Mouse (Mus musculus) megakaryocyte-erythroid progenitor cell, adult 5-6 weeks (primary cell): ENCODE measurements around the gene Rab7. TPM values are rescaled to one million over a fixed set of nuclear protein-coding genes. Genes with fewer than 3 reads are reported as not detected.

ENCODE experiments used
- ATAC-seq: replicated peaks from 2 replicates; pipeline ENCODE4 v1.8.0; 2016; ENCODE audit warnings: mild to moderate bottlenecking, inconsistent platforms; ENCODE audit not compliant: severe bottlenecking, poor library complexity, low FRiP score, low TSS enrichment
- total RNA-seq, 2 experiments: library from RNA; stranded (forward) in 1 of 2; stranded (reverse) in 1 of 2; fragments of 200-1000, 215-1000 nt in 1 of 2; fragments of >200 nt in 1 of 2; fragmentation: Nextera tagmentation in 1 of 2; gene quantifications; 2 replicates each; pipeline ENCODE4 v1.2.3; 2014 to 2017

The Rab7 gene
- total RNA-seq, 2 experiments from 2014 or later, result 68.5 to 182 TPM

DNA sequence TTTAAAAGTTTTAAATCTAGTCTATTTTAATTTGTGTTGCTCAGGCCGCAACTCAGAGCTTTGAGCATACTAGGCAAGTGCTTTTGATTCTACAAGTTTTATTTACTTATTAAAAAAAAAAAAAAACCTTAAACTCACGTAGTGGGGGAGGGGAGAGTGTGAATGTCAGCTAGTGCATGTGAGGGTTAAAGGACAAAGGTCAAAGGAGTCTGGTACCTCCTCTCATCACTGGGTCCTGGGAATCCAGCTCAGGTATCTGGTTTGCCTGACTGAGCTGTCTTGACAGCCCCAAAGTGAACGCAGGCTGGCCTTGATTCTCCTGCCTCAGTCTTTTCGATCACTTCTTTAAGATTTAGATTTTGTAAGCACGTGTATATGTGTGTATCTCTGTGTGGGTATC lies 10.6 kb upstream of the Rab7 start:
- ATAC-seq, result no peak

DNA sequence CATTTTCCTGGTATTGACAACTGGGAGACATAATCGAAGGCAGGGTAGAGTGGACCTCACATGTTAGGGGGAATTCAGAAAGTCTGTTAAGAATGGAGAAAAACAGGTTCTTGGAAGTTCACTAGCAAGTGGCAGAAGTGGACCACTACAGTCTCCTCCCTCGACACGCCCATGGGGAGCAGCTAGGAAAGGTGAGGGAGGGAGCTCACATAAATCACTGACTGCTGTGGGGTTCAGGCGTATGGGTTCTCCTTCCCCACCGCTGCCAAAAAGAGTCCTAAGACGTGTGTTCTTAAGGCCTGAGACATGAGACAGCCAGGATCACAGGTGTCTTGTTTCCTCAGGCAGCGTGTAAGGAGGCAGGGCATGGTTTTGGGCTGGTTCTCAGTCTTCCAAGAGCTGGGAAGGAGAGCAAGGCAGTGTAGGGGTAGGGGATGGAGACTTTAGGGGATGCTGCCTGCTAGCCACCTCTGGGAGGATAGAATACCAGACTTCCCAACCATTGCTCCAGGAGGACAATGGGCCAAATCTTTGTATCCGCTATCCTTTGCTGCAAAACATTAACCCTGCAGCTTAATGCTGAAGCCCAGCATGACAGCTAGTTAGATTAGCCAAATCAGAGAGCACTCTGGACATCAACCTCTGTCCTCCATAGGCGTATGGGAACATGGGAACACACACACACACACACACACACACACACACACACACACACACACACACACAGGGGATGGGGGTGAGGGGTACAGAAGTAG lies 9.2 kb upstream of the Rab7 start:
- ATAC-seq, result no peak

DNA sequence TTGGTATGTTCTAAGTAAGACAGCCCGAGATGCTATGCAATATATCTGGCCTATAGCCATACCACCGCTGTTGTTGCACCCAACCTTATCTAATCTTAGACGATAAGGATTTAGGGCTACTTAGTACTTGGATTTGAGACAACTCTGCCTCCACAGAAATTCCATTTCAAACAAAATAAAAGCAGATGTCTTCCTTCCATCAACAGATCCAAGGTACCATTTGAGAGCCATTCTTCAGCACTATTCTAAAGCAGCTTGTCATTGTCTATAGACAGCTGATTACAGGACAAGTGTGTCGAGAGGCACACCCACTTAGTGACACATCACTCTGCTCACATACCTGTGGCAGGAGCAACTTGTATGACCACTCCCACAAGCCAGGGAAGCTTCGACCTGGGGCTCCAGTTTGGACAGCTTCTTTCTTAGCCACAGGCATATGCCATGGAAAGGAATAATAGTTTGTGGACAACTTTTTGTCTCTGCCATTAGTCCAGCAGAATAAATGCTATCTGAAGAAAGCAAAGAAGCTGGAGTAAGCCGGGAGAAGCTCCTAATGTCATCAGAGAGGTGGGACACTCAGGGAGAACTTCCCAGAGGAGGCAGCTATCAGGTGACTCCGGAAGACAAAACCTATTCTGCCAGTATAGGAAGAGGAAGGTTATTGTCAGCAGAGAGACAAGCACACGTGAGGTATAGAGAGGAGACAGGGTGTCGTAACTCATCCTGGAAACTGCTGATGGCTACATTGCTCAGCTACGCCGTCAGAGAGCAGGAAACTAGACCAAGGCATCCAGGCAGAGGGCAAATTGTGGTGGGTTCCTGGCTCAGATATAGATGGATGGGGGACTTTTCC lies 8.4 kb upstream of the Rab7 start:
- no peak for ATAC-seq

DNA sequence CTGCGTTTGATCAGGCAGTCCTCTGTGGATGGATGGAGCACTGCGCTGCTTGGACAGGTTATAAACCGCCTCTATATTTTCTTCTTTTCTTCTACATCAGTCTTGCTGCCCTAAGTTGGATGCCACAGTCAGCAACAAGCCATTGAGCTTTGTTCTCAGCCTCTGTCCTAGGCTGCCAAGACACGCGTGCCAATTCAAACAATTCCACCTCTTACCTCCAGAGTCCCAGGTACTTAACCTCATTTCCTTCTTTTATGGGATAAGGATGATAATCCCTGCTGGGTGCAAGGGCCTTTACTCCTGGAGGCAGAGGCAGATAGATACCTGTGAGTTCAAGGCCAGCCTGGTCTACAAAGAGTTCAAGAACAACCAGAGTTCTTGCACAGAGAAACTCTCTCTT lies 6.1 kb upstream of the Rab7 start:
- ATAC-seq, result no peak

DNA sequence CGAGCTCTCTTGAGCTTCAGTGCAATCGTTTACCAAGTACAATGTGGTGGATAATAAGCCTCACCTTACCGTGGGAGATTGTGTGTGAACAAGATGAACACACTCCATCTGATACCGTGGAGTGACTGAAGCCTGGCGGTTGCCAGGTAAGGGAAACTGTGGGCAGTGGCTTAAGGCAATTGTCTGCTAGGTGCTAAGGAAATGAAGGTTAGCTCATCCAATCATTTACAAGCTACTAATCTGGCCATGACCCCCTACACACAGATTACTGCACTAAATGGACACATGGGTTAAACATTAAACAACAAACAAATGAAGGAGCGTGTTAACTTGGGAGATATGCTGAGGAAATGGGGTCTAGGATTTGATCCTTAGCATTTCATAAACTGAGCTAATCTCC lies 3.9 kb upstream of the Rab7 start:
- ATAC-seq, result no peak

DNA sequence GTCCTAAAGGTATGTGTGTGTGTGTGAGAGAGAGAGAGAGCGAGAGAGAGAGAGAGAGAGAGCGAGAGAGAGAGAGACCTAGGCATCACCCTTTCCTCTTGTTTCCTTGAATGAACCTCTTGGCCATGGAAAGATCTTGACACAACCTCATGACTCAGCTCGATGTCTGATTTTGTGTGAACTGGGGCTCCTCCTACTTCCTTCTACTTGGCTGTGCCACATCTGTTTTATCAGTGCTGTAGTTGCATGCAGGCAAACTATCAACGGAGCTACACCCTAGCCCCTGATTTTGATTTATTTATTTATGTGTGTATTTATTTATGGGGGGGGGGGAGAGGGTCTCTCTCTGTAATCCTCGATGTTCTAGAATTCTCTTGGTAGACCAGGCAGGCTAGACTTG lies 2.8 kb upstream of the Rab7 start:
- 0 out of 2 replicates have a peak, but pooled peaks have one; percentile 35 for ATAC-seq

DNA sequence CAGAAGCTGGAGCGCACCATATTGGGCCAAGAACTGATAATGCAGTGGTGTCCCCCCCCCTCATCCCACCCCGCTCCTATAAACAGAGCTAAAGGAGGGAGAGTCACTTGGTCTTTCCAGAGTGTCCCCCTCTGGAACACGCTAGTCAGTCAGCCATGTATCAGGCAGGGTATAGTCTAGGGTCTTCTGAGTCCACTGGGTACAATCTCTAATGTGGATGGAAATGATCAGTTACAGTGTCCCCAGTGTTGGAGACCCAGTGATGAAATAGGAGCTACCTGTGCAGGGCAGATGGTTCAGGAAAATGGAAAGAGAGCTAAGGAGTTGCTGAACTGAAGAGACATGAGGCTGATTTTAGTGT lies 316 bp upstream of the Rab7 start:
- no peak for ATAC-seq

DNA sequence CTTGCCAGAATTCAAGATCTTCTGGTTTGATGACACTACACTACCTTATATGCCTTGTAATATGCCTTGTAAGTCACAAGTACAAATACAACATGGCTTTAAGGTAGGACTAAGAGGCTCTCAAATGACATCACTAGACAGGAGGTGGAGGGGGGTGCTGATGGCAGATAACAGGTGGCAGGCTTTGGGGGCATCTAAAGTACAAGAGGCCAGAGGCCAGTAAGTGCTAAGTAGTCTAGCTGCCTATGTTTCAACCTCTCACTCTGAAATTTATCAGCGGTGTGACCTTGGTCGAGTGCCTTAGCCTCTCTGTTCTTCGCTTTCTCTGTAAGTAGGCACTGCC lies 865 bp downstream of the Rab7 start:
- ATAC-seq, result peak; percentile 32; the same call in 1 of the 2 replicates

DNA sequence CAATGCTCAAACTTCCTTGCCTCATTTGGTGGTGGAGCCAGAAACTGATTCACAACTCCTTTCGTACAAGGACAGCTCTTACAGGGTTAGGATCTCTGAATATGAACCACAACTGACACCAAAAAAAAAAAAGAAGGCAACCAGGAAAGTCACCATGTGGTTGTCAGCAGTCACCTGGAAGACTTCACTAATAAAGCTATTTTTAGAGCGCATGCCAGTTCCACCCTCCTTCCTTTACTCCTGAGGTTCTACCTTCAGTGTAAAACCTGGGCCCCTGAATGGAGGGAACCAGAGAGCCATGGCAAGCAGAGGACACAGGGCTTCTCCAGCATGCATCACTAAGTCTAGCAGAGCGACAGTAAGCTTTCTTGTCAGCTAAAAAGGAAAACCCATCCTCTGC lies 2.7 kb downstream of the Rab7 start:
- ATAC-seq, result no peak

DNA sequence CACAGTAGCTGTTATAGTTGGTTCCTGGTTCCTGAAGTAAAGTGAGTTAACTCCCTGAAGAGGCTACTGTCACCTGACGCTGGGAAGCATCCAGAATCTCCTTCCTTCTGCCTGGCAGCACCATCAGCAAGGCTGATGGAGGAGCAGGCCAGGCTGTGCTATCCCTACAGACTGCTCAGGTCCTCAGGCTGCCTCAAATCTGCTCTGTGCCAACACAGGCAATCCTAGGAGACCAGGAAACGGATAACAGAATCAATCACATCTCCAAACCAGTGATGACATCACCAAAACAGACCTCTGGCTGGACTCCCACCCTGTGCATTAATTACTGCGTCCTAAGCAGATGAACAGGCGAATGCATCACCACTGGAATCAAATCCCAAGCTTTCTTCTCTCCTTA lies 3.8 kb downstream of the Rab7 start:
- ATAC-seq, result no peak

DNA sequence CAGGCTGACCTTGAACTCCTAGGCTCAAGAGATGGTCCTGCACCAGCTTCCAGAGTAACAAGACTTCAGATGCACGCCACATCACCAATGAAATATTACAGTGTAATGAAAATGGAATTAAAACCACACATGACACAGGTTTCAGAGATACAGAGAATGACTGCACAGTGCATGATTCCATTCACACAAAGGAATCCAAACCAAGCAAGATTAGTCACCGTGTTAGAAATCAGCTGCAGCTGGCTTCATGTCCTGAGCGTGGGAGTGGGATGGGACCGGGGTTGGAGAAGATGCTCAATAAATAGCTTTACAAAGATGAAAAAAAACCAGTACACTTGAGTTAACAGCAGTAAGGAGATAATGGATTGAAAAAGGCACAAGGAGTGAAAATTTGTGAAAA lies 5.6 kb downstream of the Rab7 start:
- ATAC-seq, result no peak

DNA sequence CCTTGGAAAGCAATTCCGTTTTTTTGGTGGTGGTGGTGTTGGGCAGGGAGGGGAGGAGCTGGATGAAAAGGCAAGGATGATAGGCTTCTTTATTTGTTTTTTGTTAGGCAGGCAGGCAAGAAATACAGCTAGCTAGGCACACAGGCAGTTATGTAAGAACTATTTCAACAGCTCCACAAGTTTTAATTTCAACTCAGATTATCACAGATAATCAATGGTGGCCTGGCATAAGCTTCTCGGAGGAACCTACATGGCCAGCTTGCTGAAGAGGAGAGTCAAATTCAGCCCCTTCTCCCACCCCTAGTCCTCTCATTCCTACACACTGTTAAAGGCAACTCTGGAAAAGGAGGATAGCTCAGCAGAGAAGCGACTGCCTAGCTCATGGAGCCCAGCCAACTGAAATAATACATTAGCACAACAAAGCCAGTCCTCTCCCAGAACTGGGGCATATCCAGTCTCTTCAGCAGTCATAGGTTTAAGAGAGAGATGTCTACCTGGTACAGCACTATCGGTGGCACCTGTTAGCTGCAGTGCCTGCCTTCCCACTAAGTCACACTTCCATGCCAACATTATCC lies 7.5 kb downstream of the Rab7 start:
- no peak for ATAC-seq

DNA sequence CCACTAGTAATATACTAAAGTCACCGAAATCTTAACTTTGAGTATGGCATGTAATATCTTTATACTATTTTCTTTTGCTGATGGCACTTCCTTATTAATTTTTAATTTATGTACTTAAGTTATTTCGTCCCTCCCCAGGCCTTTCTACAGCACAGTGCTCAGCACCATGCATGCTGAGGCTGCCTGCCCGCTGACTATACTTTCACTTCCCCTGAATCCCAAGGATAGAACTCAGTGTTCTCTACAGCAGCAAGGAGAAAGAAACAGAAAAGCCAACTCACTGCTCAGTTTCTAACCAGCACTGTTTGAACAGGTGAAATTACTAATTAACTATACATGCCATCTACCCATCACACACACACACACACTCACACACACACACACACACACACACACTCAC lies 11.6 kb downstream of the Rab7 start:
- ATAC-seq, result no peak

DNA sequence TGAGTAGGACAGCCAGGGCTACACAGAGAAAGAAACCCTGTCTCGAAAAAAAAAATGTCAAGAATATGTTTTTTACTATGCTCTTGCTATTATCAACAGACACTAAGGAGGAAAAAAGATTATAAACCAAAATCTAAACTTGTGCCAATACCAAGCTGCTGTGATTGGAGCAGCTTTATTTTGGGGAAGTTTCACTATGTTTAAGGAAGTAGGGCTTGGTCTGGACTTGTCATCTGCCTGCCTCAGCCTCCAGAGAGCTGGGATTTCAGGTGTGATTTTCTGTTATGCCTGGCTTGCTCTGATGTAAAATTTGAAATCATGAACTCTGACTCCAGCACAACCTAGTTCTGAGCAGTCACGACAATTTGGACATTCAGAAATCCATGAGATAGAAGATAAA lies 14.6 kb downstream of the Rab7 start:
- ATAC-seq, result no peak

DNA sequence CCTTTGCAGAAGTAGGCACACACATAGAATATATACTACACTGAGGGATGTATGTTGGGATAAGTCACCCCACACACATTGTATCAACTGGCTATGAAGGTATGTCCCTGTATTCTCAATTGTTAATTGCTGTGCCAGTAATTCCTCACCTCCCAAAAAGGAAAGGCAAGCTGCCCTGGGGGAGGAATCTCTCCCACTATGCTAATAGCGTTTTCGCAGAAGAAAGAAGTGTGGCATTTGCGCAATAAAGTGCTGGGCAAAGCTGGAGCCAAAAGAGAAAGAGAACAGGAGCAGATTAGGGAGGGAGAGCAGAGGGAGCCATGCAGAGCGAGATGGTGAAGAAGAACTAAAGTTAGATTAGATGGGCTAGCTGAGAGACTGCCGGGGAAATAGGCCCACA lies 17.7 kb downstream of the Rab7 start:
- ATAC-seq, result no peak

DNA sequence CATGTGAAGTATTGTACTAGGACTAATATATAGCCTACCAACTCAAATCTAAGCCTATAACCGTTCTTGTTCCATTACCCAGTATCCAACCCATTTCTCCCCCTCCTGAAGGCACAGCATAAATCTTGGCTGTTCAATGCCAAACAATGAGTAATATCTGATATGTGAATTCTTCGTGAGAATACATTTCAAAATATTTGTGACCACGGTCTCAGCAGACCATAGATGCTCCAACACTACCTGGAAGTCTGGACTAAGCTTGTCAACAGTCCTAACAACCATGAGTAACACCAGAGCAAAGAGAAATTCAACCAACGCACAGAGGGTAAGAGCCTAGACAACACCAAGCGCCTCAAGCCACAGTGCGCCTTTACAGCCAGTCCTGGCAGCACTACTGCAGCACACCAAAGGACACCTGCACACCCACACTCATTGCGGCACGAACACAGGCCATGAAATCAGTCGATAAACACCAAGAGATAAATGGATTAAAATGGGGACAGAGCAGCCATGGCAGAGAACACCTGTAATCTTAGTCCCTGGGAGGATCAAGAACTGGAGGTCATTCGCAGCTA lies 21.7 kb downstream of the Rab7 start:
- no peak for ATAC-seq

DNA sequence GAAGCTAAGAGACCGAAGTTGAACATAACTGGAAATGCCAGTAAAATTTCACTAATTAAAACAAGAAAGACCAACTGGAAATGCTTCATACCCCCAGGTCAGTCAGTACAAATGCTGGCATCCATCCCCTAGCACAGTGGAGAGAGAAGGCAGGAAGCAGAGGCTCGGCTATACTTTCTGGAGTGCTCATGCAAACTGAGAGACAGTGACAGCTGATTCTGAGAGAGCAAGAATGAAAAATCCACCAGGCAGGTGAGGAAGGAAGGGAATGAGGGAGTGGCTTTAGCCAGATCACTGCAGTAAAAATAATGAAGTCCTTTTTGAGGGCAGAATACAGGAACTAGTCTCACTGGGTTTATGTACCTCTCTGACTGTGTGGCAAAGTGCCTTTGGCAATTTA lies 25.9 kb downstream of the Rab7 start:
- ATAC-seq, result no peak

DNA sequence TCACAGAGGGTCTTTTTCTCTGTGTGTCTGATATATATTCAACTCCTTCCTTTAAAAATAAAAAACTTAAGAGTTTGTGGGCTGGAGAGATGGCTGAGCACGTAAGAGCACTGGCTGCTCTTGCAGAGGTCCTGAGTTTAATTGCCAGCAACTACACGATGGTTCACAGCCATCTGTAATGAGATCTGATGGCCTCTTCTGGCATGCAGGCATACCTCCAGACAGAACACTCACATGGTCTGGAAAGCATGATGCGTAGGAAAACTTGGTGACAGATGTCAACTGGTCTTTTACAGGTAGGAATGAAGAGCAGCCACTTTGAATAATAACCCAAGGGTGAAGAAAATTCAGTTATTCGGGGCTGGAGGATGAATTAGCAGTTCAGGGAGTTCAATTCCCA lies 27.2 kb downstream of the Rab7 start:
- ATAC-seq, result no peak

DNA sequence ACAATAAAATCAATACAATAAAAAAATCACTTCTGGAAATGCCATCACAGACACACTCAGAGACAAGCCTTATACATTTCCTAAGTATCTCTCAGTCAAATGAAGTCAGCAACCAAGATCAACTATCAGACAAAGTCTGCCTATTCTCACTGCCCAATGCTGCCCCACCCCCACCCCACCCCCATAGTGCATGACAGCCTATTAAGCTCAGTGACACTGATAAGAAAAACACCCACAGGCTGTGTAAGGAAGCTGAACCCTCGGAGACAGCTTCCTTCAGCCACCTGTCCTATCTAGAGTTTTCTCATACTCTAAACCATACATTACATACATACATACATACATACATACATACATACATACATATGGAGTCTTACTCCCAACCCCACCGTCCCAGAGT lies 29.3 kb downstream of the Rab7 start:
- ATAC-seq, result peak; percentile 73

DNA sequence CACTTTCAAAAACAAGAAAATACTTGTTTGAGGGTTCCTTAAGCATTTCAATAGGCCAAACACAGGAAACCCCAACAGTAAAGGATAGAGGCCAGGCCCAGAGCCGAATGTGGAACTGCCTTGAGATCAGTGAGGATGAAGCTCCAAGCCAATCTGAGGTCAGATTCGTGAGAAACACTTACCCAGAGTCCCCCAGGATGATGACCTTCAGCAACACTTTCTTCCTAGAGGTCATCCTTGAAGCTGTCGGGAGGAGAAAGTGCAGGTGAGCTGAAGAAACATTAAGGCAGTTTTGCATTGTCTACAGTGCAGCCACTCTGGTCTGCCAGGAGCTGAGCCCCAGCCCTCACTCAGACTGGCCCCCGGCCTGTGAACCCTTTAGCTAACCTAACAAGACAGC lies 31.6 kb downstream of the Rab7 start:
- ATAC-seq, result no peak

DNA sequence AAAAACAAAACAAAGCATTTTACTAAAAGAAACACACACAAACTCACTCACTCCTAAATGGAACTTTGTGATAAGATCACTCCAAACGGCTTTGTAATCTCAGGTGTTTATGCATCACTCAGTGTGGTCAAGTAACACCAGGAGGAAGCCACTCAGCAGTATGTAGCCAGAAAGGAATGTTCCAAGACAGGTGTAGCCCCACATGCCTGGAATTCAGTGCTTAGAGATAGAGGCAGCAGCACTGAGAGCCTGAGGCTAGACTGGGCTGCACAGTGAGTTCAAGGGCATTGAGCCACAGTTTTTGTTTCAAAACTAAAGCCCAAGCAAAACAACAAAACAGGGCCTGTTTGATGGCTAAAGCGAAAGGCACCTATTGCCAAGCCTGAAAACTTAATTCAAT lies 32.5 kb downstream of the Rab7 start:
- no peak for ATAC-seq
